In the genomic region with DNA sequence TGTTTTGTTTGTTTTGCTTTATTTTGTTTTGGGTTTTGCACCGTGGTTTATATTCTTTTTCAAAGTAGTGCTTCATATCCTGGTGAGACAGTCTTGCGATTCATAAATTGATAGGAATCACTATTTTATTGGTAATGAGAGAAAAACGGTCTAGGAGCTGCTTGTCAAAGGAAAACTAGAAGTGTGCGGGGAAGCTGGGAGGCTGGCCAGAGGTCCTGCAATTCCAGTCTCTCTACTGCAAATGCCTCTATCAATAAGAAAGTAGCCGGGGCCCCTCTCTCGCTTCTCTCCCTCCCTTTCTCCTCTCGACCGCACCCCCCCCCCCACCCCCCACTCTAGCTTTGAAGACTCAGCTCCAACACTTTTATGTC, we compare ENCODE assay signal across 8 mouse cellular contexts. TPM values are rescaled to one million over a fixed set of nuclear protein-coding genes. Genes with fewer than 3 reads are reported as not detected.
DNase-seq lines count a peak whose midpoint lies in the region; ATAC-seq and TF ChIP-seq lines count a peak whose summit lies in the region.

No protein-coding gene starts in this region.

- DNase-seq in kidney, postnatal 0 days (ENCODE audit: low spot score), result no peak
- DNase-seq in kidney, adult 18-20 months, result no peak
- DNase-seq in c-Kit-negative CD71-positive TER-119-positive erythroid progenitor cells, embryonic 14.5 days (ENCODE audit: low read depth, low spot score), result peak; percentile 12
- DNase-seq in liver, embryonic 13.5 days, result no peak
- no peak for DNase-seq in adipocyte (ENCODE audit: low spot score)
- no peak for DNase-seq in B cell, adult 2 months

- H3K27me3 ChIP-seq in kidney, postnatal 0 days (ENCODE audit: insufficient read depth, low read length), result no peaks in the 10 kb centered on the region
- no peaks in the 10 kb centered on the region for H3K27me3 ChIP-seq in forebrain, embryonic 16.5 days (replicated peaks; ENCODE audit: control insufficient read depth, insufficient read depth, low read length)
- no peaks in the 10 kb centered on the region for H3K27me3 ChIP-seq in liver, embryonic 13.5 days
- no peaks in the 10 kb centered on the region for H3K27me3 ChIP-seq in stomach, embryonic 16.5 days (ENCODE audit: control insufficient read depth, insufficient read depth, low read length)

- 1% methylated on average over 7 of the region's 8 CpGs for WGBS in kidney, postnatal 0 days
- 3% methylated on average over 6 of the region's 8 CpGs for WGBS in forebrain, embryonic 16.5 days
- 2% methylated on average over 7 of the region's 8 CpGs for WGBS in liver, embryonic 13.5 days (ENCODE audit: insufficient replicate concordance)
- 3% methylated on average over 8 of the region's 8 CpGs for WGBS in stomach, embryonic 16.5 days

- no peaks in the 10 kb centered on the region for H3K36me3 ChIP-seq in kidney, postnatal 0 days (ENCODE audit: insufficient read depth, low read length)
- no peaks in the 10 kb centered on the region for H3K36me3 ChIP-seq in forebrain, embryonic 16.5 days (ENCODE audit: control insufficient read depth, insufficient read depth)
- H3K36me3 ChIP-seq in liver, embryonic 13.5 days, result no peaks in the 10 kb centered on the region
- no peaks in the 10 kb centered on the region for H3K36me3 ChIP-seq in stomach, embryonic 16.5 days (ENCODE audit: control insufficient read depth, insufficient read depth, low read length)

- peak overlapping the region; percentile 57 for H3K4me2 ChIP-seq in kidney, postnatal 0 days (ENCODE audit: low read length)
- peak overlapping the region; percentile 74 for H3K4me2 ChIP-seq in forebrain, embryonic 16.5 days (ENCODE audit: low read length)
- peak overlapping the region; percentile 85 for H3K4me2 ChIP-seq in liver, embryonic 13.5 days
- H3K4me2 ChIP-seq in stomach, embryonic 16.5 days (ENCODE audit: low read depth, low read length), result peak overlapping the region; percentile 50

- H3K9ac ChIP-seq in kidney, postnatal 0 days (ENCODE audit: low read depth, low read length), result peak overlapping the region; percentile 41; the same call in 1 of the 2 replicates
- H3K9ac ChIP-seq in forebrain, embryonic 16.5 days (replicated peaks; ENCODE audit: low read depth, low read length), result peak overlapping the region; percentile 44
- peak overlapping the region; percentile 92 for H3K9ac ChIP-seq in liver, embryonic 13.5 days
- H3K9ac ChIP-seq in stomach, embryonic 16.5 days (ENCODE audit: low read length), result peak overlapping the region; percentile 95

- H3K4me1 ChIP-seq in kidney, postnatal 0 days (replicated peaks; ENCODE audit: insufficient read depth, low read length), result no peaks in the 10 kb centered on the region; the same call in 1 of the 2 replicates
- H3K4me1 ChIP-seq in forebrain, embryonic 16.5 days (replicated peaks; ENCODE audit: control insufficient read depth, insufficient read depth, low read length), result peaks cover 11% of the 10 kb centered on the region
- H3K4me1 ChIP-seq in liver, embryonic 13.5 days (replicated peaks), result peaks cover 24% of the 10 kb centered on the region
- peaks cover 8% of the 10 kb centered on the region for H3K4me1 ChIP-seq in stomach, embryonic 16.5 days (ENCODE audit: control insufficient read depth, insufficient read depth, low read length)

- no peak for TF ChIP-seq CTCF in kidney, postnatal 0 days (IDR thresholded peaks at IDR 0.05; ENCODE audit: low read depth)

- 0 out of 2 replicates have a peak overlapping the region, but pooled peaks have one; percentile 99 for H3K27ac ChIP-seq in kidney, postnatal 0 days
- H3K27ac ChIP-seq in forebrain, embryonic 16.5 days (ENCODE audit: low read length), result peak overlapping the region; percentile 99
- peak overlapping the region; percentile 97 for H3K27ac ChIP-seq in liver, embryonic 13.5 days
- peak overlapping the region; percentile 99 for H3K27ac ChIP-seq in stomach, embryonic 16.5 days (ENCODE audit: low read length)

- peak overlapping the region; percentile 86 for H3K4me3 ChIP-seq in kidney, postnatal 0 days (replicated peaks; ENCODE audit: low read depth, low read length)
- H3K4me3 ChIP-seq in forebrain, embryonic 16.5 days (replicated peaks; ENCODE audit: low read length), result peak overlapping the region; percentile 62
- peak overlapping the region; percentile 90 for H3K4me3 ChIP-seq in liver, embryonic 13.5 days (replicated peaks)
- peak overlapping the region; percentile 90 for H3K4me3 ChIP-seq in stomach, embryonic 16.5 days (replicated peaks; ENCODE audit: low read length)

- ATAC-seq in kidney, postnatal 0 days (replicated peaks; ENCODE audit: low FRiP score, low read depth), result peak; percentile 21; the same call in 1 of the 2 replicates
- peak; percentile 47 for ATAC-seq in forebrain, embryonic 16.5 days
- peak; percentile 47 for ATAC-seq in liver, embryonic 13.5 days (ENCODE audit: low read depth)
- ATAC-seq in stomach, embryonic 16.5 days (ENCODE audit: insufficient read depth, low FRiP score), result peak; percentile 42; the same call in 1 of the 2 replicates

- no peaks in the 10 kb centered on the region for H3K9me3 ChIP-seq in kidney, postnatal 0 days (replicated peaks; ENCODE audit: low read length)
- no peaks in the 10 kb centered on the region for H3K9me3 ChIP-seq in forebrain, embryonic 16.5 days (ENCODE audit: control insufficient read depth, low read length)
- no peaks in the 10 kb centered on the region for H3K9me3 ChIP-seq in liver, embryonic 13.5 days (replicated peaks)
- H3K9me3 ChIP-seq in stomach, embryonic 16.5 days (replicated peaks; ENCODE audit: control insufficient read depth, low read length), result no peaks in the 10 kb centered on the region

RNA-seq across cellular contexts. Expression of gene 2610301B20Rik, which starts 0.8 kb away (rescaled TPM):
- 27.7 and 29.5 TPM in 2 replicates for polyA plus RNA-seq in kidney, postnatal 0 days (2015; fragmentation: Nextera tagmentation; extraction: Ambion mirVana)
- 45.7 and 47.6 TPM in 2 replicates for polyA plus RNA-seq in forebrain, embryonic 16.5 days (2015; fragmentation: Nextera tagmentation; extraction: Ambion mirVana)
- polyA plus RNA-seq in liver, embryonic 13.5 days (2015; fragmentation: Nextera tagmentation; extraction: Ambion mirVana), result 11.6 and 16.3 TPM in 2 replicates
- 26.8 and 27.0 TPM in 2 replicates for polyA plus RNA-seq in stomach, embryonic 16.5 days (2015; fragmentation: Nextera tagmentation; extraction: Ambion mirVana)

Comparison
In these comparisons a context has a peak if more than half of its experiments do, and no peak if none do; other contexts are left out.
1. H3K9ac ChIP-seq: peak in every context shown above with its lines; median percentile 95 in stomach, embryonic 16.5 days; 92 in liver, embryonic 13.5 days; 44 in forebrain, embryonic 16.5 days; 41 in kidney, postnatal 0 days.